Mouse (Mus musculus) bone marrow, adult 2 months (tissue): ENCODE results near the gene AL732309.1.

Source experiments
- CTCF ChIP-seq: fragments of 200-500 bp; IDR thresholded peaks from 2 replicates; pipeline ENCODE4 v1.5.1; 2011; ENCODE audit warnings: low read length, control low read depth; ENCODE audit not compliant: control insufficient read depth, insufficient read depth
- POLR2A ChIP-seq: fragments of 200-500 bp; IDR thresholded peaks from 2 replicates; pipeline ENCODE4 v1.6.1; 2011; ENCODE audit warnings: low read depth, mild to moderate bottlenecking, control low read depth, low read length, borderline replicate concordance; ENCODE audit not compliant: control insufficient read depth

GRCm38 (mm10) chr2:25252331-25252730 is 5.7 kb upstream of the AL732309.1 start:
- TF ChIP-seq CTCF: peak; percentile 45; the same call in 1 of the 2 replicates
- no peak for TF ChIP-seq POLR2A
